Mouse (Mus musculus) kidney, adult 2 months (tissue): ENCODE results near the gene Ugt1a9. TPM values are rescaled to one million over a fixed set of nuclear protein-coding genes. Genes with fewer than 3 reads are reported as not detected.
A peak's percentile ranks its signal among the peaks of the same experiment; 100 is the strongest.
"Not testable (repeated sequence)": the region's sequence is repeated elsewhere in the genome, so short reads cannot be mapped to it uniquely, and the experiment has no call there.

Source experiments
- DNase-seq: peaks from one replicate; pipeline ENCODE4 v3.0.0; 2021
- H3K27ac ChIP-seq: fragments of 200-500 bp; 2 replicates; pipeline ENCODE4 v1.5.1; 2012; ENCODE audit warnings: low read depth, low read length, control low read depth, inconsistent platforms; ENCODE audit not compliant: insufficient read depth
- H3K27me3 ChIP-seq: fragments of 200-500 bp; replicated peaks from 2 replicates; pipeline ENCODE4 v1.6.1; 2012; ENCODE audit warnings: mild to moderate bottlenecking, moderate library complexity, low read length, inconsistent platforms; ENCODE audit not compliant: control insufficient read depth, insufficient read depth
- H3K36me3 ChIP-seq: fragments of 200-500 bp; 2 replicates; pipeline ENCODE4 v1.6.1; 2012; ENCODE audit warnings: mild to moderate bottlenecking, moderate library complexity, low read length, inconsistent platforms; ENCODE audit not compliant: control insufficient read depth, insufficient read depth
- H3K4me1 ChIP-seq: fragments of 200-500 bp; 2 replicates; pipeline ENCODE4 v1.6.1; 2011; ENCODE audit warnings: low read length; ENCODE audit not compliant: control insufficient read depth, insufficient read depth
- H3K4me3 ChIP-seq: fragments of 200-500 bp; 2 replicates; pipeline ENCODE4 v1.5.1; 2011; ENCODE audit warnings: mild to moderate bottlenecking, low read depth, low read length, control low read depth; ENCODE audit not compliant: insufficient read depth
- CTCF ChIP-seq: fragments of 200-500 bp; conservative IDR thresholded peaks from 2 replicates; pipeline ENCODE4 v1.5.1; 2011; ENCODE audit warnings: low read depth, mild to moderate bottlenecking, control low read depth, low read length, moderate library complexity, mixed read lengths; ENCODE audit not compliant: insufficient read depth, insufficient read length
- POLR2A ChIP-seq: fragments of 200-500 bp; IDR thresholded peaks from one replicate; pipeline ENCODE4 v1.6.1; 2011; ENCODE audit warnings: low read depth, low read length, control low read depth
- WGBS: fragments of 180-500 bp; shearing (Covaris S2); methylation state at CpG from one replicate; pipeline ENCODE4 v1.1.7; 2018; 5-methylcytosine and 5-hydroxymethylcytosine counted together
- polyA plus RNA-seq: library from polyadenylated mRNA; depleted of rRNA; stranded (reverse); fragments of >200 nt; gene quantifications from 2 replicates; pipeline ENCODE4 v1.2.3, GENCODE M21; 2012

The Ugt1a9 gene
- polyA plus RNA-seq, 1 experiment: 5.1 TPM

GRCm38 (mm10) chr1:88103697-88104468, 33.3 kb downstream of the Ugt1a9 start:
- 79% methylated on average over 5 of the region's 5 CpGs for WGBS
- H3K36me3 ChIP-seq, DNase-seq, H3K27ac ChIP-seq, H3K27me3 ChIP-seq, H3K4me3 ChIP-seq: not testable (repeated sequence)
- H3K4me1 ChIP-seq: peaks cover 13% of the 10 kb centered on the region; the same call in 1 of the 2 replicates

- H3K27me3 ChIP-seq: no peaks in the 10 kb centered on the region
- TF ChIP-seq POLR2A (no peak), CTCF (no peak)
- peaks cover 13% of the 10 kb centered on the region; the same call in 1 of the 2 replicates for H3K4me1 ChIP-seq
- WGBS: 100% methylated on average over 1 of the region's 1 CpGs
- H3K4me3 ChIP-seq: no peak overlapping the region
- peak overlapping the region; percentile 42 for H3K27ac ChIP-seq
- H3K36me3 ChIP-seq: no peaks in the 10 kb centered on the region
- no peak for DNase-seq
Measured at GRCm38 (mm10) chr1:88104667-88105430, 34.2 kb downstream of the Ugt1a9 start.

GRCm38 (mm10) chr1:88105656-88106055, 35.1 kb downstream of the Ugt1a9 start:
- no peak for TF ChIP-seq POLR2A
- no peak for TF ChIP-seq CTCF
- Histone ChIP-seq H3K4me3 (no peak overlapping the region), H3K27ac (peak overlapping the region; percentile 56; the same call in 1 of the 2 replicates), H3K36me3 (no peaks in the 10 kb centered on the region), H3K27me3 (no peaks in the 10 kb centered on the region), H3K4me1 (peaks cover 13% of the 10 kb centered on the region; the same call in 1 of the 2 replicates)
- 39% methylated on average over 2 of the region's 2 CpGs for WGBS
- peak; percentile 91 for DNase-seq

- peak; percentile 73 for DNase-seq
- H3K27me3 ChIP-seq, H3K4me3 ChIP-seq, H3K36me3 ChIP-seq: not testable (repeated sequence)
- WGBS: 25% methylated on average over 2 of the region's 2 CpGs
- Histone ChIP-seq H3K27ac (peak overlapping the region; percentile 68; the same call in 1 of the 2 replicates), H3K4me1 (peaks cover 12% of the 10 kb centered on the region; the same call in 1 of the 2 replicates)
Measured at GRCm38 (mm10) chr1:88109027-88109557, 38.5 kb downstream of the Ugt1a9 start.

- not testable (repeated sequence) for DNase-seq, H3K27me3 ChIP-seq, H3K4me3 ChIP-seq, H3K4me1 ChIP-seq, H3K36me3 ChIP-seq
- 33% methylated on average over 2 of the region's 2 CpGs for WGBS
- peak overlapping the region; percentile 97 for H3K27ac ChIP-seq
Measured at GRCm38 (mm10) chr1:88109604-88110003, 39.0 kb downstream of the Ugt1a9 start.

- not testable (repeated sequence) for H3K4me1 ChIP-seq, H3K4me3 ChIP-seq, H3K27me3 ChIP-seq, H3K36me3 ChIP-seq
- DNase-seq: peak; percentile 66
- peak overlapping the region; percentile 50 for H3K27ac ChIP-seq
- WGBS: 83% methylated on average over 6 of the region's 6 CpGs
Measured at GRCm38 (mm10) chr1:88112769-88113168, 42.2 kb downstream of the Ugt1a9 start.

GRCm38 (mm10) chr1:88120550-88120949, 50.0 kb downstream of the Ugt1a9 start:
- not testable (repeated sequence) for H3K36me3 ChIP-seq, H3K27ac ChIP-seq, DNase-seq, H3K4me3 ChIP-seq, H3K4me1 ChIP-seq, H3K27me3 ChIP-seq
- 10% methylated on average over 4 of the region's 4 CpGs for WGBS
- TF ChIP-seq CTCF: peak; percentile 29; the same call in 1 of the 2 replicates
